Mouse (Mus musculus) cerebellum, adult 11 months (tissue): ENCODE results near the gene Arhgap8.

Experiments
- DNase-seq: peaks from one replicate; pipeline ENCODE4 v3.0.0; 2022

Gene Arhgap8

DNA sequence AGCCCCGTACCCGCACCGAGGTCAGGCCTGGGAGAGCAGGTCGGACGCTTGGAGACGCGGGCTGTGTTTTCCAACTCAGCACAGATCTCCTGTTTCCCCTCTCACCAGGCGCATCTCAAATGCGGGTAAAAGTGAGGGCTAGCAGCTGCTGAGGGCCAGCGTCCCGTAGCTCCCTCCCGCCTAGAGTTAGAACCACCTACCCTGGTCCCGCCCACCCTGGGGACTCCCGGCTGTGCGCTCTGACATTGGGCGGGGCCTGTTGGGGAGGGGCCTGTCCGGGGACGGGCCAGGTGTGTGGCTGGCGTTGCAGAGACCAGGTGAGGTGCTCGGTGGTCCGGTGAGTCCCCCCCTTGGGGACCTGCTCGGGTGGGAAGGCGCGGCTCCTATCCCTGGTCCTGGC lies at the start of gene Arhgap8:
Gene Arhgap8 (plus strand): TSS at position 262 of the 400 bp plus-strand sequence.
- no peak for DNase-seq

DNA sequence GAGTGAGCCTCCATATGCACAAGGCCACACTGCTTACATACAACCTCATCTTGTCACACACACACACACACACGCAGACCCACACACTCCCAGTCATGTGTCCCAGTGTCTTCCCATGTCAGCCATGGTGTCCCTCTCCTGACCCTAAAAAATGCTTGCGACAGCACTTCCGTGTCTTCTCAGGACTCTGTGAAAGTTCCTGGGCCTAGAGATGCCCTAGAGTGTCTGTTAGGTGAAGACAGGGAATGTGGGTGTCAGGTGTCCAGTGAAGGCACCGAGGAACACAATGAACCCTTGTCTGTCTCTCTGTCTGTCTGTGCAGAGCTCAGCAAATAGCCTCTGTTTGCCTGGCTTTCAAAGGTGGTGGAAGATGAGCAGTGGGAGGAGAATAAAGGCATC lies 49.2 kb upstream of the Arhgap8 start:
- no peak for DNase-seq

DNA sequence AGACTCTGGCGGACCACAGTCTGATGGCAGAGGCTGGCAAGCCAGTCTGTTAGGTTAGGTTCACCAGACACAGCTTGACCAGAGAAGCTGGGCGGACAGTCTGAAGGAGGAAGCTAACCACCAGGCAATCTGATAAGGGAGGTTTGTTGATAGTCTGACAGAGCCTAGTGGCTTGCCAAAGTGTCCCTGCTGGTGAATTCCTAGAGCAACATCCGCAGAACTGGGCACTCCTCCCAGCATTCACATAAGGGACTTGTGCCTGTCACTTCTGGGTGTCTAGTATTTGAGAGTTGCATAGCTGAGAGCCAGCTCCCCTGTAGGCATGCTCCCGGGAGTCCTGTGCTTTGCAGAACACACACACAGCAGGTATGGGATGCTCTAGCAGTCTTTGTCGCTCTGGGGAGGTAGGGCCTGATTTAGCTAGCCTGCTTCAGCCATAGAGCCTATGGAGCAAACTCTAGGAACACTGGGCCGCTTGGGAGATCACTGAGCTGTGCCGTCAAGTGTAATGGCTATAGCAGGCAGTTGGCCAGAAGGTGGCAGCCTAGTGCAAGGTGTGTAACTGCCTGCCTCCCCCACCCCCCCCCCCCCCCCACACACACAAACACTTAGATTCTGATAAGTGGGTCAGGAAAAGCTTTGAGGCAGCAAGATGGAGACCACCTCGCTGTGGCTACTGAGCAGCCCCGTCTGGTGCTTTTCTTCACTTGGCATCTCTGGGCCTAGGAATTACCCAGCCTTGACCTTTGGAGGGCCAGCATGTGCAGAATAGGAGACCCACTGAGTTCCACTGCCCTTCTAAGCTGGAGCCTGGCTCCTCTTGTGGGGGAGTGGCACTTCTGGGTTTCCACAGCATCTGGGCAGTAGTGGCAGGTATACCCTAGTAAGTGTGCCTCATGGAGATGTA lies 48.2 kb upstream of the Arhgap8 start:
- peak; percentile 26 for DNase-seq

DNA sequence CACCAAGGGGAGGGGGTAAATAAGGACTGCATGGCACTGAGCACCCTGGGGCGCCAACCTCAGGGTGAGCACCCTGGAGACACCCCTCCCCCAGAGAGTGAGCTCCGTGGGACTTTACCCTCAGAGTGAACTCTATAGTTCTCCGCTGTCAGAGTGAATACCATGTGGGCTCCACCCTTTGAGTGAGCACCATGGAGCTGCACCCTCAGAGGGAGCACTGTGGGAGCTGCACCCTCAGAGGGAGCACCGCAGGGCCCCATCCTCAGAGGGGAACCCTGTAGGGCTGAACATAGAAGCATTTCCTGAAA lies 47.6 kb upstream of the Arhgap8 start:
- DNase-seq = no peak

DNA sequence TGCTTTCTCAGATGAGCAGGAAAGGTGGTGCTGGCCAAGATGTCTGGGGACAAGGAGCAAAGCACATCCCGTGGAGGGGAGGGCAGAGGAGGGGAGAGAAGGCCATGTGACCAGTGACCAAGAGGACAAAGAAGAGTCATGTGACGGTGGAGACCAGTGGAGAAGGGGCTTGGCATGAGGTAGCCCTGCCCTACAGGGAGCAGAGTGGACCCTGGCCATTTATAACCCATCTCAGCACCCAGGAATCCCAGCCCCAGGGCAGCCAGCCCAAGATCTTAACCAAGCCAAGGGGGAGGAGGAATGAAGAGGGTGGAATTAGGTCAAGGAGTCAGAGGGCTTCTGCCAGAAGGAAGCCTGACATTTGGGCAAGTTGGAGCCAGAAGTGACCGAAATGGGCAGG lies 47.2 kb upstream of the Arhgap8 start:
- no peak for DNase-seq

DNA sequence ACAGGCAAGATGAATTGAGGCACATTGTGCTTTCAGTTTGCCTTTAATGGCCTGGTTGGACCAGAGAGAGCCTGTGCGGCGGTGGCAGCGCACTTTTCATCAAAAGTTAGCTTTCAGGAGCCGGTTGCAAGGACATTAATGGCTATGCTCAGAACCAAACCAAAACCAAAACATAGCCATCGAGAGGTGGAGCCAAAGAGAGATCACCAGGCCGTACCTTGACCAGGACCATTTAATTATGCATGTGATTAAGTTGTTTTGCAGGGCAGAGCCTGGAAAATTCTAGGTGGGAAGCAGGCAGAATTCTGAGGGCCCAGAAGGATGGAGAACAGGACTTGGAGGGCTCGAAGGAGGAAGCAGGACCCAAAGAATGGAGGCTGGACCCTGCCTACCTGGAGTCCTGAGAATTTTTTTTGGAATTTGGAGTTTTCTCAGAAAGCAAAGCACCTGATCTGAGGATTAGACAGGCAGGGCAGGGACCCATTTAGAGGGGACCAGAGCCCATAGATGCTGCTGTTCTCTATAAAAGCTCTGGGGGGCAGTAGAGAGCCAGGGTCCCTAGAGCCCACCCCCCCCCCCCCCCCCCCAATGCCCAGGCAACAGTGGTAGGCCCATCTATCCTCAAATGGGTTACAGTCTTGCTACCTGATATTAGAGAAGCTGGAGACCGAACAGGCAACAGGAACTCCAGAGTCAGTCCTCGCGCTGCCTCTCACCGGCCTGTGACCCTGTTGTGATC lies 45.4 kb upstream of the Arhgap8 start:
- DNase-seq = no peak

DNA sequence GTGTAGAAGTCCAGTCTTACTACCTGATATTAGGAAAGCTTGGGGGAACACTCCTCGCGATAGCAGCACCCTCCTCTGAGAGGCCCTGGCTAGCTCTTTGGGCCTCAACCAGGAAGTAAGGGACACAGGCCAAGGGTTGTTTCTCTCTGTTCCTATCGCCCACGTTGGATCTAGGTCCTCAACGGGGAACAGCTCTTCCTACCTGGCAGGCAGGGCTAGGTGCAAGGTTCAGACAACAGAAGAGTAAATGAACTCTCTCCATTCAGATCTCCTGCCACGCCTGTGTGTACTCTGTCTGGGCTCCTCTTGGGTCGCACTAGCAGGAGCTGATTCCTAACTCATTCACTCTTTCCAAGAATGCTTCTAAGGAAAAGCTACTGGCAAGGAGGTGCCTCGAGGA lies 44.5 kb upstream of the Arhgap8 start:
- DNase-seq = no peak

DNA sequence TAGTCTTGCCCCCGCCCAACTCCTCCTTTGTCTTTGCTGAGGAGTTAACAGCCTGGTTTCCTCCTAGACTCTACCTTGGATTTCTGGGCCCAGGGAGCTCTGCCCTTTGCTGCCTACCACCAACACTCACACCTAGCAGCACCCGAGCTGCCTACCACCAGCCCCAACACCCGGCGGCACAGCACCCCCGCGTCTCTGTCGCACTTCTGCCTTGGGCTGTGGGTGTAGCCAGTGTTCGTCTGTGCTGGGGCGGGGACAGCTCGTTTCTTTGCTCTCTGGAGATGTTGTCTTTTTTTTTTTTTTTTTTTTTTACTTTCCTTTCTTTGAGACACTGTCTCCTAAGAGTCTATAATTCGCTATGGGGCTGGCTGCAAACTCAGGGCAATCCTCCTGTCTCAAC lies 41.9 kb upstream of the Arhgap8 start:
- DNase-seq = no peak

DNA sequence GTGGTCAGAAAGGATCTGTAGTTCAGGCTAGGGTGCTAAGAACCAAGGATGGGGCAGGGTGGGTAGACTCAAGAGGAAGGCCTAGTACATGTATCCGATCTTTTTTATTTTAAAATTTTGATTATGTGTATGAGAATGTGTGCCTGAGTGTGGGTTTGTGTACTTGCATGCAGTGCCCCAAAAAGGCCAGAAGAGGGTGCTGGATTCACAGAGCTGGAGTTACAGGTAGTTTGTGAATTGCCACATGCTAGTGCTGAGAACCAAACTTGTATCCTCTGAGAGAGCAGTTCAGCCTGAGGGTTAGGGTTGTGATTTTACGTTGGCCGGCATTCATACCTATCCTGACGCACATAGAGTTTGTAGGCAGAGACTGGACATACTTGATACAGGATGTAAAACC lies 40.8 kb upstream of the Arhgap8 start:
- no peak for DNase-seq

DNA sequence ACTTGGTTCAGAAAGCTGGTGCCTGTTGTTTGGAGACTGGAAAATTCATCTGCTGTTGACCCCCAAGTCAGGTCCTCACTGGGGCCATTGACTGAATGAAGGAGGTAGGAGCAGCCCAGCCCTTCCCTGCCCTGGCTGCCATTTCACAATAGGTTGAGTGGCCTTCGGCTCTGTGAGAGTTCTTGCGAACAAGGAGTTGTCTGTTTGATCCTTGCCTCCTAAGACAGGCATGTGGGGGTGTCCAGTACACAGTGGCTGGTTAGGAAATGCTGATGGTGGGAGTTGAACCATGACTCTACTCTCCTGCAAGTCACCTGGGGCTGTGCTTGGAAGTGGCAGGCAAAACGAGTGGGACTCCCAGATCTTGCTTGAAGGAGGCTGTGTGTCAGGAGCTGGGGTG lies 40.1 kb upstream of the Arhgap8 start:
- DNase-seq = no peak

DNA sequence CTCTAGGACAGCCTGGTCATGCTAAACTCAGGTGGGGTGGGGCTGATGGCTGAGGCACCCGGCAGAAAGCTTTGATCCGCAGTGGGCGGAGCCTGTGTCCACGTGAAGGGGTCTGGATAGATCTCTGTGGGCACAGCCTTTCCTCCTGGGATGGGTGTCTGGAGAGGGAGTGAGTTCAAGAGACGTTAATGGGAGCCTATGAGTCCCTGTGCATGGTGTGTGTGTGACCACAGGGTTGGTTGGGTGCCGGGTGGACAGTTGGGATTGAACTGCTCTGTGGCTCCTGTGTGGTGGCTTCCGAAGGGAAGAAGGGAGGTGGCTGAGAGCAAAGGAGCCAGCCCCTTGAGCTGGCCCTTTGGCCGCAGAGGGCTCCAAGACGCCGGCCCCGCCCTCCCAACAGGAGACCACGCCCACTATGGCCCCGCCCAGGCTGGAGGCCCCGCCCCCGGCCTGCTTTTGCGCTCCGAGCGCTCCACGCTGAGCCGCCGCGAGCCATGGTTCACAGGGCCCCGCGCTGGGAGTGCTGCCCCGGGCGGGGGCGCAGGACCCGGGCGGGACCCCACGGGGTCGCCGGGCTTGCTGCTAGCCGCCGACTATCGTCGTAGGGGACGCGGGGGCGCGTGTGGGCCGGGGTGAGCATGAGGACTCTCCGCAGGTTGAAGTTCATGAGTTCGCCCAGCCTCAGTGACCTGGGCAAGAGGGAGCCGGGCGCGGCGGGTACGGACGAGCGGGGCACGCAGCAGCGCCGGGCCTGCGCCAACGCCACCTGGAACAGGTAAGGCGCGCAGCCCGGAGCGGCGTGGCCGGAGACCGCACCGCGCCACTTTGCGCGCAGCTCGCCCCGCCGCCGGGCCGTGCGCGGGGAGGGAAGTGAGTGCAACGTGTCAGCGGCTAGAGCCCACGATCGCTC lies 39.1 kb upstream of the Arhgap8 start:
- DNase-seq = no peak

DNA sequence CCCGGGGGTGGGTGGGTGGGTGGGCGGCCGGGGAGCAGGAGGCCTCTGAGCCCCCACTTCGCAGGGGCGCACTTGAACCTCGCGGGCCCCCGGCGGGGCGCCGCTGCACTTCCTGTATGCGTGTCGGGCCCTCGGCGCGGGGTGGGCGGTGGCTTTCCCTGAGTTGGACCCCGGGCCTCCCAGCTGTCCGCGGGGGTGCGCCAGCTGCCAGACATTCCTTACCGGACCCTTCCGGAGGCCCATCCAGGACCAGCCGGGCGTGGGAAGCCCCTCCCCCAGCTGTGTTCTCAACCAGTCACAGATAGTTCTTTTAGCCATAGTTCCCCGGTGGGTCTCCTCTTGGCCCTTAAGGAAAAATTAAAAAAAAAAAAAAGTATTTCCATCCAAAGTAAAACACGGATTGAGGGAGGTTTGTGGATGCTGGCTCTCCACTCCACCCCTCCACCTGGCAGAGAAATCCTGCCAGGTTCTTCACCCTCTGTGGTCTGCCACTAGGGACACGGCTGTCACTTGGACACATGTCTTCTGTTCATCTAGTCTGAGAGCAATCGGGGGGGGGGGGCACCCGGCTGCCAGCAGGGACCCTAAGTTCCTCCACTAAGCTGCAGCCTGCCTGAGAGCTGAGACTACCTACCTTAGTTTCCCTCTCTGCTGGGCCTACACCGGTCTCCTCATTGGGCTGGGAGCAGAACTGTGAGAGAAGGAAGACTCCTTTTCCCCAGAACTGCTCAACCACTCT lies 38.2 kb upstream of the Arhgap8 start:
- no peak for DNase-seq

DNA sequence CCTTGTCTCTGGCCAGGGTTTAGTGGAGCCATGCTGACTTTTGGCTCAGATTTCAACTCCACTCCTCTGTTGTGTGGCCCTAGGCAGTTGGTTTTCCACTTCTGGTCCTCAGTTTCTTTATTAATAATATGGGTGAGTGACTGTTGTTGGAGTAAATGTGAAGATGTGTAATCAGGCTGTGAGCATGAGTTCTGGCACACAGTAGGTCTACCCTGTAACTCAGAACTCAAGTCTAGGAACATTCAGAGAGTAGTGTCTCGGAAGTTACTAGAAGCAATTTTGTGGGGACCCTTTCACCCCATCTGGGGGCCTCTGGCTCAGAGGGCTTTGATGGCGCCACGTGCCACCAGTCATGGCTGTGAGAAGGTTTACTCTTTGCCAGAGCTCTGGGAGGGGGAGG lies 37.6 kb upstream of the Arhgap8 start:
- no peak for DNase-seq

DNA sequence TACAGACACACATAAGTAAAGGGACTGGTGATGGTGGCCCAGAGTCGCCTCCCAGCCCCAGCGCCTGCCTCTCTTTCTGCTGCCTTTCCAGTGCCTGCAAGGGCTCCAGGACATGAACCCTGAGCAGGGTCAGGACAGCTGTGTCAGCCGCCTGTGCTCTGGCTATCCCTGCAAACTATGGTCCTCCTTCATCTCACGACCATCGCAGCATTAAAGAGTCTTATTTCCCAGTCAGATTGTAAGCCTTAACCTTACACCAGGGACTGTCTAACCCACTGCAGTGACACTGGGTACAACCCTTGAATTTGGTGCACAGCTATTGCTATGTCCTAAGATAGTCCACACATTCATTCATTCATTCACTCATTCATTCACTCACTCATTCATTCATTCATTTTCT lies 37.0 kb upstream of the Arhgap8 start:
- no peak for DNase-seq

DNA sequence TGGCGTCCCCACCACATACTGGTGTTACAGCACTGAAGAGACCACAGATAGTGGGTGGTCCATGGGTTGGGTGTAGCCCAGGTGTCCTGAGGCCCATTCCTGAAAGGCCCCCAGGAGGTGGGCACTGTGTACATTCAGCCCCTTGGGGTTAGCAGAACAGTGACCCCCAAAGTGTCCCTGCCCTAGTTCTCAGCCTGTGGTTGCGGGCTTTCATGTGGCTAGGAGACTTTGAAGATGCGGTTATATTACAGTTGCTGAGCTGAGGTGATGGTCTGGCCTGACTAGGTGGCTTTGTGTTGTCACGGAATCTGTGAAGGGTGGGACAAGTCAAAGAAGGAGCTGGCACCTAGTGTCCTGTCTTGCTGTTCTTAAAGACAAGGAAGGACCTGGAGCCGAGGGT lies 35.3 kb upstream of the Arhgap8 start:
- DNase-seq = no peak

DNA sequence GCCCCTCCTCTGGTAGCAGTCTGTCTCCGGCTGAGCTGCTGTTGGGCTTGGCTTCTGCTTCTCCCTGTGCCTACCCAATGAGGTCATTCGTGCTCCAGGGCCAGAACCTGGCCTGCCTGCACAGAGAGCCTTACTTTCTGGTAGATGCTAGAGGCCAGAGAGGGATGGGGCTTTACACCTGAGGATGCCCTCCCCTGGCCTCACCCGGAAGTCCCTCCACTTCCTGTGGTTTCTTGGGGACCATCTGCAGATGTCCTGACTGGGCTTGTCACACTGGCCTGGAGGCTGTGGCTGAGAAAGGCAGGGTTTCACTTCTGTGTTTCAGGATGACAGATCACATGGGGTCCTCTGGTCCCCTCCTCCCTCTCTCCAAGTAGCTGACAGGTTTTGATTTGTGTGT lies 34.4 kb upstream of the Arhgap8 start:
- DNase-seq = no peak

DNA sequence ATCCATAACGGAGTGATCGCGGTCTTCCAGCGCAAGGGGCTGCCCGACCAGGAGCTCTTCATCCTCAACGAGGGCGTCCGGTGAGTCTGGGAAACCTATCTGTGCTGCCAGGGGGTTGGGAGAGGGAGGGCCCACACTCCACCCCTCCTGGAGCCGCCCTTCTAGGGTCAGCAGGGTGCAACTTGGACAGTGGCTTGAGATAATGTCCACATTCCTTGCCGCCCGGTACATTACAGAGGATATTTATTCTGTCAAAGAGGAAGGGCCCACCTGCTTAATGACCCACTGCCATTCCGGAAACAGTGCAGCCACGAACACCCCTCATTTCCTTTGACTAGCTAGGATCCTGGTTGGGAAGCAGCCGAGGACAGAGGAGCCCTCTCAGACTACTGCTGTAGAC lies 31.9 kb upstream of the Arhgap8 start:
- no peak for DNase-seq

DNA sequence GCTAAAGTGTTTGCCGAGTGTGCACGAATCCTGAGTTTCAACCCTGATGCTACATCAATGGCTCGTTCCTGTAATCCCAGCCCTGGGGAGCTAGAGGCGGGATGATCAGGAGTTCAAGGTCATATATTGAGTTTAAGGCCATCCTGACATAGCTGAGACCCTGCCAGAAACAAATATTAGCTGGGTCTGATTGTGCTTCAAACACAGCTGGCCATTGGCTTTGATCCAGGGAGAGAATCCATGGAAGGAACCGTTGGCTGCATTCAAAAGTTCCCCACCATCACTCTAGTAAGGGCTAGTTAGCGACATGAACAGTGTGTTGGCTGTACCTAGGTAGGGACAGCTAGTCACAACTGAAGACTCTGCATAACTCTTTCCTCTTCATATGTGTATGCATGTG lies 30.5 kb upstream of the Arhgap8 start:
- DNase-seq = no peak

DNA sequence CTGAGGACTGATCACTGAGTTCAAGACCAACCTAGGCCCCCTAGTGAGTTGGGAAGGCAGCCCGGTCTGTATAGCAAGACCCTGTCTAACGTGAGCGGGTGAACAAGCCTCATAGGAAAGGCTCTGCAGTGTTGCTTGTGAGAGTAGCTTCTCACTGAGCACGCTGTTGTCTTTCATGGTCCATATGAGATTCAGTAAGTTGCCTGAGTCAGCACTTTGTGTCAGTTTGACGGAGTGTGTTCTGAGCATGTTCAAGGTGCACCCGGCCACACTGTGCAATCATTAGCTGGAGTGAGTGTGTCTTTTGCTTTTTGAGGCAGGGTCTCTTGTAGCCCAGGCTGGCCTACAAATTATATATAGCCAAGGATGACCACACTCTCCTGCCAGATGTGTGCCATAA lies 28.3 kb upstream of the Arhgap8 start:
- DNase-seq = no peak

DNA sequence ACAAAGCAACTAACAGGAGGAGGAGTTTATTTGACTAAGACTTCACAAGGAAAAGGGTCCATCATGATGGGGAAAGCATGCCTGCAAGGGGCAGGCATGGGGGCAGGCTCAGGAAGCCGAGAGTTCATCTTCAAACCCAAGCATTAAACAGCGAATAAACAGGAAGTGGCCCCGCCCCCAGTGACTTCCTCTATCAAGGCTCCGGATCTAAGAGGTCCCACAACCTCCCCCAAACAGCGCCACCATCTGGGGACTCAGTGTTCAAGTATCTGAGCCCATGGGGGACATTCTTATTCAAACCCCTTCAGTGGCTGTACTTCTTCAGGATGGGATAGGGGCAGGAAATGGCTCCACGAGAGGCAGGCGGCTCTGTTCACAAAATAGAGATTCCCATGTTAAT lies 27.2 kb upstream of the Arhgap8 start:
- no peak for DNase-seq

DNA sequence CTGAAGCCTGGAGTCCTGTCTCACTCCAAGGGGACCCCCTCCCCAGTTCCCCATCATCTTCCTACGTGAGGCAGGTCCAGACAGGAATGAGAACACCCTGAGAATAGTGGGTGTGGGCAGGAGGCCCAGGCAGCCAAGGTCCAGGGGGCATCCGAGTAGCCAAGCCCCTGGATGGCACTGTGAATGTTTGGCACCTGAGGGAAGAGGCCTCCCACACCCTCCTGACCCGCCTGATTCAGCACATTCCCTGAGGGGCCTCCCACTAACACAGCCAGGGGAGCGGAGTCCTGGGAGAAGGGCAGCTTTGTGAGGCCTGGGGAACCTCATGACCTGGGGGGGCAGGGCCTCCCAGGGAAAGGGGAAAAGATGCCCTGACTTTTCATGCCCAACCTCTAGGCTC lies 23.8 kb upstream of the Arhgap8 start:
- no peak for DNase-seq

DNA sequence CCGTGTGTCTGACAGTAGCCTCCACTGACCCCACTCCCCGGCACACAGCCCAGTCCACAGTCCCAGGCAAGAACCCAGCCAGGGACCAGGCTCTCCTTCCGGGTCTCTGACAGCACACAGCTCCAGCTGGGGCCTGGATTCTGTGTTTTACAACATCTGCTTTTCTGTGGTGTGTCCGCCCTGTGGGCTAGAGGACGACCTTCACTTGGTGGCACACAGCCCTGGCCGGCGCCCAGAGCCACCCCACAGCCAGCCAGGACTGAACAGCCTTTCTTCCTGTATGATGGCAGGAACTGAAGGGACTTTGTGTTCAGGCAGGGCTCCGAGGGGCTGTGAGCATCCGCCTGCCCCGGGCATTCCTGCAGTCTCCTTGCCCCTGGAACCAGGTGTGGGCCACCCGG lies 22.2 kb upstream of the Arhgap8 start:
- peak; percentile 18 for DNase-seq

DNA sequence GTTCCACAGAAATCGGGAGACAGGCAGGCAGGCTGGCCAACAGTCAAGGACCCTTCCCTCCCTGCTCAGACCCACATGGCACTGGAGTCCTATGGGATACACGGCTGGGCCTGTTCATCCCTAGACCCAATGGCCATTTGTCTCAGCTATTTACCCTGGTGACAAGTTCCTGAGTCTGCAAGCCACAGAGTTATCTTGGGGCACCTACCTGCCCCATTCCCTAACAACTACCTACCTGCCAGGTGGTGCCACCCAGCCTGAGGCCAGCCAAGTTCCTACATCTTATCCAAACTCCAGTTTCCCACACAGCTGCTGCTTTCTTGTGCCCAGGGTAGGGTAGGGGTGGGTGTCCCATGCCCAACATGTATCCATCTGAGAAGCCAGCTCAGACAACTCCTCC lies 21.7 kb upstream of the Arhgap8 start:
- DNase-seq = no peak
